ENCODE assay signal across 8 mouse cellular contexts in the genomic region with DNA sequence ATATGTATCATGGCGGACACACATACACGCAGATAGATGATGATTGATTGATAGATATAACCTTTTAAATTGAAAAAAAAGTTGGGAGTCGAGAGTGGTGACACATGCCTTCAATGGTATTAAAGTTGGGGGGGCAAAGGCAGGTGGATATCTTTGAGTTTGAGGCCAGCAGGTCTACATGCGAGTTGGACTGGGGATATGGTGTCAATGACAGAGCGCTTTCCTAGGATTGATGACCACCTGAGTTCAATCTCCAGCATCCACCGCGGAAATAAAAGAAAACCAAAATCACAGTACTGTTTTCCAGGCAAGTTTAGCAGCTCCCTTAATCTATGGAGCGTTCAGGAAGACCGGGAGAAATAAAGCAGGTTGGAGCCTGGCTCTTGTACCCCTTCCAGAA. TPM values are rescaled to one million over a fixed set of nuclear protein-coding genes. Genes with fewer than 3 reads are reported as not detected.
DNase-seq lines count a peak whose midpoint lies in the region; ATAC-seq and TF ChIP-seq lines count a peak whose summit lies in the region.

No protein-coding gene starts in this region.

- no peak for TF ChIP-seq POLR2A in cortical plate, adult 2 months (IDR thresholded peaks at IDR 0.05; ENCODE audit: extremely low read depth, insufficient read depth, low read length)

- peaks cover 18% of the 10 kb centered on the region for H3K36me3 ChIP-seq in kidney, embryonic 15.5 days
- H3K36me3 ChIP-seq in hindbrain, embryonic 14.5 days (replicated peaks; ENCODE audit: control insufficient read depth, insufficient read depth): peaks cover 21% of the 10 kb centered on the region
- H3K36me3 ChIP-seq in midbrain, embryonic 14.5 days (ENCODE audit: control insufficient read depth, insufficient read depth, low read length): peaks cover 18% of the 10 kb centered on the region

- no peaks in the 10 kb centered on the region for H3K9me3 ChIP-seq in kidney, embryonic 15.5 days (replicated peaks)
- no peaks in the 10 kb centered on the region for H3K9me3 ChIP-seq in hindbrain, embryonic 14.5 days (ENCODE audit: control insufficient read depth, low read length)
- H3K9me3 ChIP-seq in midbrain, embryonic 14.5 days (ENCODE audit: control insufficient read depth, low read length): no peaks in the 10 kb centered on the region

- no peak for TF ChIP-seq CTCF in cortical plate, adult 2 months (IDR thresholded peaks at IDR 0.05; ENCODE audit: extremely low read depth, insufficient read depth, low read length)

- no peaks in the 10 kb centered on the region for H3K27me3 ChIP-seq in kidney, embryonic 15.5 days
- no peaks in the 10 kb centered on the region for H3K27me3 ChIP-seq in hindbrain, embryonic 14.5 days (ENCODE audit: control insufficient read depth, insufficient read depth, low read length)
- H3K27me3 ChIP-seq in midbrain, embryonic 14.5 days (ENCODE audit: control insufficient read depth, insufficient read depth, low read length): no peaks in the 10 kb centered on the region

- WGBS in kidney, embryonic 15.5 days: 41% methylated on average over 9 of the region's 9 CpGs
- 44% methylated on average over 9 of the region's 9 CpGs for WGBS in hindbrain, embryonic 14.5 days
- WGBS in midbrain, embryonic 14.5 days: 40% methylated on average over 9 of the region's 9 CpGs

- 0 out of 2 replicates have a peak overlapping the region, but pooled peaks have one; percentile 51 for H3K27ac ChIP-seq in kidney, embryonic 15.5 days
- no peak overlapping the region for H3K27ac ChIP-seq in cortical plate, adult 2 months (ENCODE audit: insufficient read depth, low read length)
- peak overlapping the region; percentile 51; the same call in 1 of the 2 replicates for H3K27ac ChIP-seq in hindbrain, embryonic 14.5 days
- H3K27ac ChIP-seq in midbrain, embryonic 14.5 days (replicated peaks; ENCODE audit: low read depth, low read length): peak overlapping the region; percentile 32; the same call in 1 of the 2 replicates

- peak overlapping the region; percentile 69 for H3K4me3 ChIP-seq in kidney, embryonic 15.5 days (replicated peaks)
- peak overlapping the region; percentile 63 for H3K4me3 ChIP-seq in cortical plate, adult 2 months (ENCODE audit: insufficient read depth, low read length)
- peak overlapping the region; percentile 77 for H3K4me3 ChIP-seq in hindbrain, embryonic 14.5 days (replicated peaks; ENCODE audit: low read length)
- peak overlapping the region; percentile 50 for H3K4me3 ChIP-seq in midbrain, embryonic 14.5 days (replicated peaks; ENCODE audit: low read depth, low read length)

- H3K9ac ChIP-seq in kidney, embryonic 15.5 days: no peak overlapping the region
- H3K9ac ChIP-seq in hindbrain, embryonic 14.5 days: peak overlapping the region; percentile 81
- peak overlapping the region; percentile 51; the same call in 1 of the 2 replicates for H3K9ac ChIP-seq in midbrain, embryonic 14.5 days (replicated peaks; ENCODE audit: low read length)

- peaks cover 14% of the 10 kb centered on the region for H3K4me1 ChIP-seq in kidney, embryonic 15.5 days
- H3K4me1 ChIP-seq in cortical plate, adult 2 months (ENCODE audit: control insufficient read depth, insufficient read depth, low read length): peaks cover 3% of the 10 kb centered on the region; the same call in 1 of the 2 replicates
- H3K4me1 ChIP-seq in hindbrain, embryonic 14.5 days (replicated peaks; ENCODE audit: control insufficient read depth, insufficient read depth, low read length): peaks cover 9% of the 10 kb centered on the region; the same call in 1 of the 2 replicates
- peaks cover 4% of the 10 kb centered on the region; the same call in 1 of the 2 replicates for H3K4me1 ChIP-seq in midbrain, embryonic 14.5 days (ENCODE audit: control insufficient read depth, insufficient read depth, low read length)

- peak overlapping the region; percentile 62 for H3K4me2 ChIP-seq in kidney, embryonic 15.5 days
- H3K4me2 ChIP-seq in hindbrain, embryonic 14.5 days (replicated peaks): peak overlapping the region; percentile 52
- peak overlapping the region; percentile 48 for H3K4me2 ChIP-seq in midbrain, embryonic 14.5 days (ENCODE audit: low read length)

- no peak for ATAC-seq in kidney, embryonic 15.5 days (replicated peaks; ENCODE audit: low FRiP score)
- ATAC-seq in hindbrain, embryonic 14.5 days (ENCODE audit: low FRiP score): peak; percentile 41; the same call in 1 of the 2 replicates
- ATAC-seq in midbrain, embryonic 14.5 days (ENCODE audit: low FRiP score, low TSS enrichment): 0 out of 2 replicates have a peak, but pooled peaks have one; percentile 4

- no peak for DNase-seq in kidney, postnatal 14 days
- DNase-seq in hindbrain, embryonic 14.5 days (ENCODE audit: low spot score): no peak
- no peak for DNase-seq in midbrain, embryonic 14.5 days
- DNase-seq in testis, postnatal 14 days (ENCODE audit: low spot score): no peak
- no peak for DNase-seq in urinary bladder, adult 2 months (ENCODE audit: low spot score)
- DNase-seq in right cerebral cortex, postnatal 25 days: no peak

RNA-seq across cellular contexts. Expression of gene Ift22, which starts 0.4 kb away (rescaled TPM):
- 74.0 and 78.8 TPM in 2 replicates for polyA plus RNA-seq in kidney, embryonic 15.5 days (2015; fragmentation: Nextera tagmentation; extraction: Ambion mirVana)
- polyA plus RNA-seq in cortical plate, adult 2 months (2012; rRNA removed): 79.9 and 82.6 TPM in 2 replicates
- polyA plus RNA-seq in hindbrain, embryonic 14.5 days (2014; fragmentation: Nextera tagmentation; extraction: Ambion mirVana): 118 and 133 TPM in 2 replicates
- 133 and 143 TPM in 2 replicates for polyA plus RNA-seq in midbrain, embryonic 14.5 days (2014; fragmentation: Nextera tagmentation; extraction: Ambion mirVana)
- polyA plus RNA-seq in urinary bladder, adult 2 months (2012; rRNA removed): 22.5 and 22.6 TPM in 2 replicates

RNA-seq across cellular contexts. Expression of gene Col26a1, which starts 24.6 kb away (rescaled TPM):
- 51.1 and 62.5 TPM in 2 replicates for polyA plus RNA-seq in kidney, embryonic 15.5 days (2015; fragmentation: Nextera tagmentation; extraction: Ambion mirVana)
- 22.7 and 29.9 TPM in 2 replicates for polyA plus RNA-seq in cortical plate, adult 2 months (2012; rRNA removed)
- 21.7 and 27.5 TPM in 2 replicates for polyA plus RNA-seq in hindbrain, embryonic 14.5 days (2014; fragmentation: Nextera tagmentation; extraction: Ambion mirVana)
- 8.3 and 16.2 TPM in 2 replicates for polyA plus RNA-seq in midbrain, embryonic 14.5 days (2014; fragmentation: Nextera tagmentation; extraction: Ambion mirVana)
- polyA plus RNA-seq in urinary bladder, adult 2 months (2012; rRNA removed): 0.15 and 0.48 TPM in 2 replicates

RNA-seq across cellular contexts. Expression of gene Fis1, which starts 45.5 kb away (rescaled TPM):
- polyA plus RNA-seq in kidney, embryonic 15.5 days (2015; fragmentation: Nextera tagmentation; extraction: Ambion mirVana): 284 and 294 TPM in 2 replicates
- polyA plus RNA-seq in cortical plate, adult 2 months (2012; rRNA removed): 416 and 433 TPM in 2 replicates
- polyA plus RNA-seq in hindbrain, embryonic 14.5 days (2014; fragmentation: Nextera tagmentation; extraction: Ambion mirVana): 391 and 425 TPM in 2 replicates
- 440 and 487 TPM in 2 replicates for polyA plus RNA-seq in midbrain, embryonic 14.5 days (2014; fragmentation: Nextera tagmentation; extraction: Ambion mirVana)
- 190 and 203 TPM in 2 replicates for polyA plus RNA-seq in urinary bladder, adult 2 months (2012; rRNA removed)

RNA-seq across cellular contexts. Expression of gene Cldn15, which starts 58.8 kb away (rescaled TPM):
- 3.0 and 4.1 TPM in 2 replicates for polyA plus RNA-seq in kidney, embryonic 15.5 days (2015; fragmentation: Nextera tagmentation; extraction: Ambion mirVana)
- 0.21 and 0.33 TPM in 2 replicates for polyA plus RNA-seq in cortical plate, adult 2 months (2012; rRNA removed)
- polyA plus RNA-seq in hindbrain, embryonic 14.5 days (2014; fragmentation: Nextera tagmentation; extraction: Ambion mirVana): 0.13 TPM in 1 of 2 replicates, not detected in the other
- 0.13 and 0.31 TPM in 2 replicates for polyA plus RNA-seq in midbrain, embryonic 14.5 days (2014; fragmentation: Nextera tagmentation; extraction: Ambion mirVana)
- polyA plus RNA-seq in urinary bladder, adult 2 months (2012; rRNA removed): 6.5 and 10.6 TPM in 2 replicates
